In the genomic region with DNA sequence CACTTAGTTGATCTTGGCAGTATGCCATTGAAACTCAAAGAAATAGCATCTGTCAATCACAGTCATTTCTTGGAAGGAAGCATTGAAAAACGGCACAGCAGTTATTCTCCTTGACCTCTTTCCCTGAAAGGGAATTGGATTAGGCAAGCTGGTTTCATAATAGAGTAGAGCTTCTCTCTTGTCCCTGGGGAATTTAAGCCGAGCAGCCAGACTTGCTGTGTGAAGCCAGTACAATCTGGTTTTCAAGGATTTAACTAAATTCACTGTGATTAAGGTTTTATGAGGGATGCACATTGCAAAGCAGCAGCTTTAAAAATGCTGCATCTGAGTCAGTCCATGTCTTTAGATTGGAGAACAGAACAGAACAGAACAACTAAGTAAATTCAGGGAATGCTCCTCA, we compare ENCODE assay signal across 10 mouse cellular contexts. TPM values are rescaled to one million over a fixed set of nuclear protein-coding genes. Genes with fewer than 3 reads are reported as not detected.
DNase-seq lines count a peak whose midpoint lies in the region; ATAC-seq and TF ChIP-seq lines count a peak whose summit lies in the region.
"Had no signal": no experiment of that assay in that cellular context is flagged by ENCODE, and none has a peak within 500 bp of the region (broad histone marks: within the 10 kb centered on the region; RNA-seq: fewer than 3 reads in every experiment).

No protein-coding gene starts in this region.

- TF ChIP-seq CTCF in lung, postnatal 0 days (IDR thresholded peaks at IDR 0.05), result no peak
- TF ChIP-seq CTCF in lung, adult 2 months (IDR thresholded peaks at IDR 0.05; ENCODE audit: insufficient read depth, low read length), result no peak

- no peak for TF ChIP-seq EP300 in lung, postnatal 0 days (IDR thresholded peaks at IDR 0.05)

- TF ChIP-seq POLR2A in lung, adult 2 months (IDR thresholded peaks at IDR 0.05; ENCODE audit: borderline replicate concordance, extremely low read depth, low read depth, low read length), result no peak

- H3K9me3 ChIP-seq in lung, postnatal 0 days (ENCODE audit: low read length), result no peaks in the 10 kb centered on the region
- no peaks in the 10 kb centered on the region for H3K9me3 ChIP-seq in hindbrain, embryonic 13.5 days
- H3K9me3 ChIP-seq in midbrain, embryonic 15.5 days, result no peaks in the 10 kb centered on the region
- H3K9me3 ChIP-seq: heart, embryonic 13.5 days; lung, embryonic 15.5 days had no signal

- ATAC-seq in lung, postnatal 0 days, result no peak
- ATAC-seq in hindbrain, embryonic 13.5 days (ENCODE audit: low FRiP score), result peak; percentile 63; the same call in 1 of the 2 replicates
- peak; percentile 83 for ATAC-seq in midbrain, embryonic 15.5 days (replicated peaks)

- no peaks in the 10 kb centered on the region for H3K27me3 ChIP-seq in lung, postnatal 0 days (replicated peaks; ENCODE audit: insufficient read depth, low read length)
- H3K27me3 ChIP-seq in hindbrain, embryonic 13.5 days, result no peaks in the 10 kb centered on the region
- H3K27me3 ChIP-seq in midbrain, embryonic 15.5 days (replicated peaks), result no peaks in the 10 kb centered on the region
- H3K27me3 ChIP-seq: heart, embryonic 13.5 days; lung, embryonic 15.5 days had no signal

- peak; percentile 53 for DNase-seq in lung, postnatal 0 days (ENCODE audit: low spot score)
- no peak for DNase-seq in lung, adult 2 months
- peak; percentile 56 for DNase-seq in embryo, embryonic 11 days
- DNase-seq in spleen, postnatal 14 days (ENCODE audit: low spot score in 2 of 2), result no peak
- DNase-seq in kidney, postnatal 10 days, result no peak
- no peak for DNase-seq in heart, postnatal 4 days

- 21% methylated on average over 2 of the region's 2 CpGs for WGBS in lung, postnatal 0 days
- 23% methylated on average over 2 of the region's 2 CpGs for WGBS in lung, adult 2 months
- WGBS in hindbrain, embryonic 13.5 days, result 6% methylated on average over 2 of the region's 2 CpGs
- WGBS in midbrain, embryonic 15.5 days, result 3% methylated on average over 2 of the region's 2 CpGs

- no peak overlapping the region for H3K4me2 ChIP-seq in lung, postnatal 0 days (replicated peaks; ENCODE audit: low read depth, low read length)
- H3K4me2 ChIP-seq in hindbrain, embryonic 13.5 days, result no peak overlapping the region
- no peak overlapping the region for H3K4me2 ChIP-seq in midbrain, embryonic 15.5 days
- H3K4me2 ChIP-seq: heart, embryonic 13.5 days; lung, embryonic 15.5 days had no signal

- H3K4me3 ChIP-seq in lung, postnatal 0 days (ENCODE audit: low read depth, low read length), result no peak overlapping the region
- no peak overlapping the region for H3K4me3 ChIP-seq in lung, adult 2 months (replicated peaks; ENCODE audit: extremely low read depth, low read depth, low read length)
- H3K4me3 ChIP-seq in hindbrain, embryonic 13.5 days, result no peak overlapping the region
- H3K4me3 ChIP-seq in midbrain, embryonic 15.5 days, result no peak overlapping the region
- H3K4me3 ChIP-seq: heart, embryonic 13.5 days; lung, embryonic 15.5 days had no signal

- H3K9ac ChIP-seq in lung, postnatal 0 days (replicated peaks; ENCODE audit: low read depth), result no peak overlapping the region
- no peak overlapping the region for H3K9ac ChIP-seq in hindbrain, embryonic 13.5 days
- H3K9ac ChIP-seq in midbrain, embryonic 15.5 days, result no peak overlapping the region
- H3K9ac ChIP-seq: heart, embryonic 13.5 days; lung, embryonic 15.5 days had no signal

- no peaks in the 10 kb centered on the region for H3K4me1 ChIP-seq in lung, postnatal 0 days (ENCODE audit: insufficient read depth, low read depth, low read length)
- no peaks in the 10 kb centered on the region for H3K4me1 ChIP-seq in lung, adult 2 months (ENCODE audit: control insufficient read depth, insufficient read depth, low read length)
- peaks cover 20% of the 10 kb centered on the region for H3K4me1 ChIP-seq in hindbrain, embryonic 13.5 days (replicated peaks)
- H3K4me1 ChIP-seq in midbrain, embryonic 15.5 days, result peaks cover 20% of the 10 kb centered on the region
- H3K4me1 ChIP-seq: heart, embryonic 13.5 days; lung, embryonic 15.5 days had no signal

- H3K27ac ChIP-seq in lung, postnatal 0 days (ENCODE audit: low read length), result no peak overlapping the region
- peak overlapping the region; percentile 36 for H3K27ac ChIP-seq in hindbrain, embryonic 13.5 days
- peak overlapping the region; percentile 62 for H3K27ac ChIP-seq in midbrain, embryonic 15.5 days
- H3K27ac ChIP-seq: heart, embryonic 13.5 days; lung, embryonic 15.5 days had no signal

- H3K36me3 ChIP-seq in lung, postnatal 0 days (ENCODE audit: insufficient read depth, low read length), result no peaks in the 10 kb centered on the region
- H3K36me3 ChIP-seq in hindbrain, embryonic 13.5 days, result no peaks in the 10 kb centered on the region
- H3K36me3 ChIP-seq in midbrain, embryonic 15.5 days (replicated peaks), result no peaks in the 10 kb centered on the region
- H3K36me3 ChIP-seq: heart, embryonic 13.5 days; lung, embryonic 15.5 days had no signal

RNA-seq across cellular contexts. Expression of gene Ahcyl2, which starts 46.8 kb away (rescaled TPM):
- polyA plus RNA-seq in lung, postnatal 0 days (2015; fragmentation: Nextera tagmentation; extraction: Ambion mirVana), result 11.8 and 17.1 TPM in 2 replicates
- polyA plus RNA-seq in lung, adult 2 months (2012; rRNA removed), result 53.5 and 69.7 TPM in 2 replicates
- 18.0 and 18.2 TPM in 2 replicates for polyA plus RNA-seq in hindbrain, embryonic 13.5 days (2015; fragmentation: Nextera tagmentation; extraction: Ambion mirVana)
- 18.0 and 20.6 TPM in 2 replicates for polyA plus RNA-seq in midbrain, embryonic 15.5 days (2015; fragmentation: Nextera tagmentation; extraction: Ambion mirVana)
- 10 to 100 TPM; 13.8 to 17.1 TPM for total RNA-seq in heart, postnatal 4 days (2021)

Comparison
In these comparisons a context has a peak if more than half of its experiments do, and no peak if none do; other contexts are left out.
1. DNase-seq: peak in lung, postnatal 0 days (single experiment) and embryo, embryonic 11 days (single experiment); none in lung, adult 2 months (single experiment), spleen, postnatal 14 days (0 of 2), kidney, postnatal 10 days (single experiment) and heart, postnatal 4 days (single experiment).